Comparison of ENCODE assay signal across 14 mouse cellular contexts in genomic region chr2:154674008-154674407, GRCm38 (mm10). TPM values are rescaled to one million over a fixed set of nuclear protein-coding genes. Genes with fewer than 3 reads are reported as not detected.
DNase-seq lines count a peak whose midpoint lies in the region; ATAC-seq and TF ChIP-seq lines count a peak whose summit lies in the region.
"Had no signal": no experiment of that assay in that cellular context is flagged by ENCODE, and none has a peak within 500 bp of the region (broad histone marks: within the 10 kb centered on the region; RNA-seq: fewer than 3 reads in every experiment).

No protein-coding gene starts in this region.

- TF ChIP-seq EP300 in heart, adult 2 months (IDR thresholded peaks at IDR 0.05; ENCODE audit: insufficient read depth, low read depth, low read length): no peak

- H3K9me3 ChIP-seq in heart, embryonic 10.5 days: no peaks in the 10 kb centered on the region
- no peaks in the 10 kb centered on the region for H3K9me3 ChIP-seq in hindbrain, embryonic 15.5 days
- H3K9me3 ChIP-seq in hindbrain, embryonic 10.5 days: no peaks in the 10 kb centered on the region
- no peaks in the 10 kb centered on the region for H3K9me3 ChIP-seq in neural tube, embryonic 15.5 days (replicated peaks)
- no peaks in the 10 kb centered on the region for H3K9me3 ChIP-seq in stomach, embryonic 16.5 days (replicated peaks; ENCODE audit: control insufficient read depth, low read length)
- H3K9me3 ChIP-seq: forebrain, embryonic 12.5 days; midbrain, embryonic 13.5 days had no signal

- ATAC-seq in hindbrain, embryonic 15.5 days (ENCODE audit: low FRiP score, low read depth): no peak
- ATAC-seq in neural tube, embryonic 15.5 days (ENCODE audit: low FRiP score): no peak
- no peak for ATAC-seq in stomach, embryonic 16.5 days (ENCODE audit: insufficient read depth, low FRiP score)
- ATAC-seq: midbrain, embryonic 13.5 days had no signal

- peaks cover 21% of the 10 kb centered on the region for H3K4me1 ChIP-seq in heart, adult 2 months (ENCODE audit: control insufficient read depth, insufficient read depth, low read length)
- H3K4me1 ChIP-seq in heart, embryonic 10.5 days: peaks cover 40% of the 10 kb centered on the region
- peaks cover 46% of the 10 kb centered on the region for H3K4me1 ChIP-seq in hindbrain, embryonic 15.5 days (replicated peaks)
- H3K4me1 ChIP-seq in hindbrain, embryonic 10.5 days (replicated peaks): peaks cover 25% of the 10 kb centered on the region
- H3K4me1 ChIP-seq in neural tube, embryonic 15.5 days: peaks cover 55% of the 10 kb centered on the region
- peaks cover 20% of the 10 kb centered on the region for H3K4me1 ChIP-seq in stomach, embryonic 16.5 days (ENCODE audit: control insufficient read depth, insufficient read depth, low read length)

- no peak for TF ChIP-seq CTCF in heart, adult 2 months (IDR thresholded peaks at IDR 0.05)

- peaks cover 5% of the 10 kb centered on the region for H3K79me2 ChIP-seq in heart, adult 2 months (replicated peaks; ENCODE audit: control insufficient read depth, insufficient read depth, low read length)

- no peak overlapping the region for H3K9ac ChIP-seq in heart, adult 2 months (ENCODE audit: low read depth, low read length)
- no peak overlapping the region for H3K9ac ChIP-seq in hindbrain, embryonic 15.5 days
- no peak overlapping the region for H3K9ac ChIP-seq in neural tube, embryonic 15.5 days (replicated peaks)
- H3K9ac ChIP-seq in stomach, embryonic 16.5 days (ENCODE audit: low read length): 0 out of 2 replicates have a peak overlapping the region, but pooled peaks have one; percentile 21
- H3K9ac ChIP-seq: forebrain, embryonic 12.5 days; midbrain, embryonic 13.5 days had no signal

- no peak overlapping the region for H3K4me3 ChIP-seq in heart, adult 2 months
- H3K4me3 ChIP-seq in heart, embryonic 10.5 days: no peak overlapping the region
- H3K4me3 ChIP-seq in hindbrain, embryonic 15.5 days: no peak overlapping the region
- no peak overlapping the region for H3K4me3 ChIP-seq in hindbrain, embryonic 10.5 days
- no peak overlapping the region for H3K4me3 ChIP-seq in neural tube, embryonic 15.5 days (replicated peaks)
- no peak overlapping the region for H3K4me3 ChIP-seq in stomach, embryonic 16.5 days (replicated peaks; ENCODE audit: low read length)
- H3K4me3 ChIP-seq: forebrain, embryonic 12.5 days; midbrain, embryonic 13.5 days had no signal

- DNase-seq in heart, adult 2 months: no peak
- DNase-seq in heart, embryonic 10.5 days (ENCODE audit: low spot score): no peak
- DNase-seq in hindbrain, embryonic 10.5 days (ENCODE audit: low spot score): no peak
- DNase-seq in neural tube, embryonic 10.5 days (ENCODE audit: extremely low spot score, low spot score): no peak
- DNase-seq in left cerebral cortex, postnatal 25 days (ENCODE audit: low spot score in 2 of 2): no peak
- DNase-seq: adrenal gland, postnatal 10 days; kidney, adult 11 months; kidney, postnatal 25 days; layer of hippocampus, postnatal 36 days had no signal

- intact Hi-C loops in heart, adult 2 months (cut with DNase I): no loop called here
- intact Hi-C loops in left cerebral cortex, postnatal 25 days (cut with DNase I): no loop called here

- H3K27ac ChIP-seq in heart, adult 2 months: peak overlapping the region; percentile 13
- H3K27ac ChIP-seq in heart, embryonic 10.5 days: no peak overlapping the region
- H3K27ac ChIP-seq in hindbrain, embryonic 15.5 days (replicated peaks): peak overlapping the region; percentile 44
- no peak overlapping the region for H3K27ac ChIP-seq in hindbrain, embryonic 10.5 days
- peak overlapping the region; percentile 51 for H3K27ac ChIP-seq in neural tube, embryonic 15.5 days (replicated peaks)
- H3K27ac ChIP-seq in stomach, embryonic 16.5 days (ENCODE audit: low read length): no peak overlapping the region
- H3K27ac ChIP-seq: forebrain, embryonic 12.5 days; midbrain, embryonic 13.5 days had no signal

- H3K27me3 ChIP-seq in heart, adult 2 months (ENCODE audit: control insufficient read depth, insufficient read depth, low read length): no peaks in the 10 kb centered on the region
- H3K27me3 ChIP-seq in heart, embryonic 10.5 days (ENCODE audit: insufficient read depth, poor library complexity, severe bottlenecking): no peaks in the 10 kb centered on the region
- H3K27me3 ChIP-seq in hindbrain, embryonic 15.5 days: no peaks in the 10 kb centered on the region
- H3K27me3 ChIP-seq in hindbrain, embryonic 10.5 days (ENCODE audit: insufficient read depth, poor library complexity, severe bottlenecking): no peaks in the 10 kb centered on the region
- H3K27me3 ChIP-seq in neural tube, embryonic 15.5 days (replicated peaks): no peaks in the 10 kb centered on the region
- H3K27me3 ChIP-seq in stomach, embryonic 16.5 days (ENCODE audit: control insufficient read depth, insufficient read depth, low read length): no peaks in the 10 kb centered on the region
- H3K27me3 ChIP-seq: forebrain, embryonic 12.5 days; midbrain, embryonic 13.5 days had no signal

- H3K36me3 ChIP-seq in heart, adult 2 months (ENCODE audit: control insufficient read depth, insufficient read depth, low read length): peaks cover 2% of the 10 kb centered on the region; the same call in 1 of the 2 replicates
- peaks cover 28% of the 10 kb centered on the region for H3K36me3 ChIP-seq in heart, embryonic 10.5 days
- H3K36me3 ChIP-seq in hindbrain, embryonic 15.5 days: no peaks in the 10 kb centered on the region
- peaks cover 38% of the 10 kb centered on the region for H3K36me3 ChIP-seq in hindbrain, embryonic 10.5 days
- H3K36me3 ChIP-seq in neural tube, embryonic 15.5 days: no peaks in the 10 kb centered on the region
- no peaks in the 10 kb centered on the region for H3K36me3 ChIP-seq in stomach, embryonic 16.5 days (ENCODE audit: control insufficient read depth, insufficient read depth, low read length)

- no peak overlapping the region for H3K4me2 ChIP-seq in hindbrain, embryonic 15.5 days
- no peak overlapping the region for H3K4me2 ChIP-seq in neural tube, embryonic 15.5 days
- no peak overlapping the region for H3K4me2 ChIP-seq in stomach, embryonic 16.5 days (ENCODE audit: low read depth, low read length)
- H3K4me2 ChIP-seq: forebrain, embryonic 12.5 days; midbrain, embryonic 13.5 days had no signal

- WGBS in heart, adult 2 months: 36% methylated on average over 4 of the region's 4 CpGs
- WGBS in heart, embryonic 10.5 days: 70% methylated on average over 4 of the region's 4 CpGs
- 60% methylated on average over 4 of the region's 4 CpGs for whole genome bisulfite sequencing in hindbrain, embryonic 15.5 days
- WGBS in hindbrain, embryonic 10.5 days: 79% methylated on average over 4 of the region's 4 CpGs
- 65% methylated on average over 4 of the region's 4 CpGs for WGBS in neural tube, embryonic 15.5 days
- 82% methylated on average over 4 of the region's 4 CpGs for WGBS in stomach, embryonic 16.5 days

- no peak for TF ChIP-seq POLR2A in heart, adult 2 months (IDR thresholded peaks at IDR 0.05; ENCODE audit: insufficient read depth, low read depth, low read length)

RNA-seq across cellular contexts. Expression of gene Chmp4b, which starts 22.5 kb away (rescaled TPM):
- 100 to 1,000 TPM; 106 to 124 TPM for total RNA-seq in heart, adult 2 months (2021)
- polyA plus RNA-seq in heart, adult 2 months (2012; rRNA removed): 64.4 and 89.4 TPM in 2 replicates
- polyA plus RNA-seq in heart, embryonic 10.5 days (2016; fragmentation: Nextera tagmentation; extraction: Ambion mirVana): 13.5 and 17.4 TPM in 2 replicates
- polyA plus RNA-seq in hindbrain, embryonic 15.5 days (2015; fragmentation: Nextera tagmentation; extraction: Ambion mirVana): 26.4 and 32.0 TPM in 2 replicates
- polyA plus RNA-seq in hindbrain, embryonic 10.5 days (2016; fragmentation: Nextera tagmentation; extraction: Ambion mirVana): 13.3 and 18.1 TPM in 2 replicates
- 29.6 and 31.5 TPM in 2 replicates for polyA plus RNA-seq in neural tube, embryonic 15.5 days (2015; fragmentation: Nextera tagmentation; extraction: Ambion mirVana)
- 20.7 and 23.6 TPM in 2 replicates for polyA plus RNA-seq in stomach, embryonic 16.5 days (2015; fragmentation: Nextera tagmentation; extraction: Ambion mirVana)
- total RNA-seq in left cerebral cortex, postnatal 25 days (2021): 100 to 1,000 TPM; 215 to 218 TPM

Comparison
In these comparisons a context has a peak if more than half of its experiments do, and no peak if none do; other contexts are left out.
1. H3K27ac ChIP-seq: peak in heart, adult 2 months (single experiment), hindbrain, embryonic 15.5 days (single experiment) and neural tube, embryonic 15.5 days (single experiment); none in heart, embryonic 10.5 days (single experiment), hindbrain, embryonic 10.5 days (single experiment) and stomach, embryonic 16.5 days (single experiment).